Mouse (Mus musculus) G1E (cell line): ENCODE data around the gene Nnat.

ENCODE experiments used
- CTCF ChIP-seq: IDR thresholded peaks from 2 replicates; pipeline ENCODE4 v1.5.1; 2012; ENCODE audit warnings: low read depth, low read length, inconsistent platforms, mixed read lengths
- POLR2AphosphoS5 ChIP-seq: IDR thresholded peaks from 2 replicates; pipeline ENCODE4 v1.6.1; 2012; ENCODE audit warnings: low read depth, low read length, inconsistent platforms; ENCODE audit not compliant: insufficient replicate concordance

GRCm38 (mm10) chr2:157564723-157565122 lies 4.8 kb downstream of the Nnat start:
- TF ChIP-seq CTCF (no peak), POLR2AphosphoS5 (no peak)
